Mouse (Mus musculus) cerebellum, postnatal 36 days (tissue): ENCODE data around the gene Prune1.

ENCODE experiments used
- DNase-seq, 2 experiments: peaks; one replicate each; pipeline ENCODE4 v3.0.0; 2021 to 2022; ENCODE audit warnings: mixed read lengths in 2 of 2

Prune1 gene

GRCm38 (mm10) chr3:95301204-95301796 is 19.4 kb upstream of the Prune1 start:
- no peak for DNase-seq

GRCm38 (mm10) chr3:95298018-95298417 is 16.1 kb upstream of the Prune1 start:
- DNase-seq, result no peak

- peak in 1 of 2 experiments; percentile 42 for DNase-seq
These were observed 14.2 kb upstream of the Prune1 start for GRCm38 (mm10) chr3:95296103-95296469.

- DNase-seq, result no peak
These were observed 13.6 kb upstream of the Prune1 start for GRCm38 (mm10) chr3:95295321-95296102.

- DNase-seq, result no peak
These were observed 12.8 kb upstream of the Prune1 start for GRCm38 (mm10) chr3:95294718-95295117.

GRCm38 (mm10) chr3:95294316-95294715 is 12.4 kb upstream of the Prune1 start:
- DNase-seq, result no peak

- DNase-seq, result no peak
These were observed 11.7 kb upstream of the Prune1 start for GRCm38 (mm10) chr3:95293537-95293936.

- no peak for DNase-seq
These were observed 11.0 kb upstream of the Prune1 start for GRCm38 (mm10) chr3:95292899-95293298.

DNA sequence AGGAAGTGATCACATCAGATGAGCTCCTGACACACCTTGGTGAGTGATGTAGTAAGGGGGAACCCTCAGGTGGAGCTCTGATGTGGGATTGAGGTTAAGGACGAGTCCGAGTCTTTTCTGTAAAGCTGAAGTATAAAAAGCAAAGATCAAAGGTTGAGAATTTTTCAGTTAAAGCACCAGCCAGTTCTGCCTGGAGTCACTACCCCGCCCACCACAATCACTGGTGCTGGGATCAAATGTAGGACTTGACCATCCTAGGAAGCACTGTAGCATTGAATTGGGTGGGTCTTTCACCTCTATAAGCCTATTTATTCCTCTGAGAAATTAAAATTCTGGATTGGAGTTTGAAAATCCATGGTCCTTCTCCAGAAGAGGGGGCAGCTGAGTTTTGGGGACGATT is 9.2 kb upstream of the Prune1 start:
- no peak for DNase-seq

- DNase-seq, result no peak
These were observed 8.3 kb upstream of the Prune1 start for GRCm38 (mm10) chr3:95290156-95290555.

- peak; percentile 82 for DNase-seq
These were observed 7.5 kb upstream of the Prune1 start for GRCm38 (mm10) chr3:95289419-95289818.

DNA sequence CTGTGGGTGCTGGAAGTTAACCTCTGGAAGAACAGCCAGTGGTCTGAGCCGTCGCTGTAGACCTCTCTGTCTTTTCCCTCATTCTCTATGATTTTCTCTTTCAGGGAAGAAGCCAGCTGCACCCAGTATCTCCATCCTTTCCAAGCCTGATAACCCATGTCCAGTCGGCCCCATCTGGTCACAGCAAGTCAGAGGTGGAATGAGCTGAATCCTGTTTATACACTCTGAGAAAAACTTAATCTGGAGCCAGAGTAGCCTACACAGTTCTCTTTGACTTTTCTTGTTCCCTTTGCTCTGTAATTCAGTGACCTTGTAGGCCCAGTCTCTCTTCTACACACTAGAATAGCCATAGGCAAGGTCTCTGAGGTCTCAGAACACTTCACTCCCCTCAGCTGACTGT is 5.7 kb upstream of the Prune1 start:
- DNase-seq, result no peak

DNA sequence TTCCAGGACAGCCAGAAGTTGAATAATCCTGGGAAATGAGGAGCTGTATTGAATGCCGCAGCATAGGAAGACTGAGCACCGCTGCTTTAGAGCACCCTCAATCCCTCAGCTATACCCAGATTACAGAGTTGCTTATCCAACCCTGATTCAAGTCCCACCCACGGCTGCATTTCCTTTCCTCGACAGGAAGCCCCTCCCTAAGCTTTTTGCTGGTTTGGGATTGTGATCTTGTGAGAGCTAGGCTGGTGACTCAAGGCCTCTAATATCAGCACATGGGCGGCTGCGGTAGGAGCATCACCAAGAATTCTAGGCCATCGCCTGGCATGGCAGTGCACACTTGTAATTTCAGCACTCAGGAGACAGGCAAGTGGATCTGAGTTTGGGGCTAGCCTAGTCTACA is 4.6 kb upstream of the Prune1 start:
- DNase-seq, result no peak

DNA sequence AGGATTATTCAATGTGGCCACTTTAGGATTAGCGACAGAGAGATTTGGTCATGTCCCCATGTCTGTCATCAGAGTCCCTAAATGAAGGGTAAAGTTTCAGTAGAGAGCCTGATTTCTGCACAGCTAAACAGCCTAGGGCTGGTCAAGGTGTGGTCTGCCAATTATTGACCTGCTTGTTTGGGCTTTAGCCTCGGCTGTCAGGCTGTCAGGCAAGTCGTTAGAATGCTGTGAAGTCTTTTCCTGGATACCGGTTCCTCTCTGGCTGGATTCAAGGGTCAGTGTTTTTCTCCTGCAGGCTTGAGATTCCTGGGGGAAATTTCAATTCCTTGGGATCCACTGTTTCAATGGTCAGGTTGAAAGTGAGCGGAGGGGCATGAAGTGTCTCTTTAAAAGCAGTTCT is 4.1 kb upstream of the Prune1 start:
- no peak for DNase-seq

GRCm38 (mm10) chr3:95285390-95285789 is 3.5 kb upstream of the Prune1 start:
- DNase-seq, result no peak

DNA sequence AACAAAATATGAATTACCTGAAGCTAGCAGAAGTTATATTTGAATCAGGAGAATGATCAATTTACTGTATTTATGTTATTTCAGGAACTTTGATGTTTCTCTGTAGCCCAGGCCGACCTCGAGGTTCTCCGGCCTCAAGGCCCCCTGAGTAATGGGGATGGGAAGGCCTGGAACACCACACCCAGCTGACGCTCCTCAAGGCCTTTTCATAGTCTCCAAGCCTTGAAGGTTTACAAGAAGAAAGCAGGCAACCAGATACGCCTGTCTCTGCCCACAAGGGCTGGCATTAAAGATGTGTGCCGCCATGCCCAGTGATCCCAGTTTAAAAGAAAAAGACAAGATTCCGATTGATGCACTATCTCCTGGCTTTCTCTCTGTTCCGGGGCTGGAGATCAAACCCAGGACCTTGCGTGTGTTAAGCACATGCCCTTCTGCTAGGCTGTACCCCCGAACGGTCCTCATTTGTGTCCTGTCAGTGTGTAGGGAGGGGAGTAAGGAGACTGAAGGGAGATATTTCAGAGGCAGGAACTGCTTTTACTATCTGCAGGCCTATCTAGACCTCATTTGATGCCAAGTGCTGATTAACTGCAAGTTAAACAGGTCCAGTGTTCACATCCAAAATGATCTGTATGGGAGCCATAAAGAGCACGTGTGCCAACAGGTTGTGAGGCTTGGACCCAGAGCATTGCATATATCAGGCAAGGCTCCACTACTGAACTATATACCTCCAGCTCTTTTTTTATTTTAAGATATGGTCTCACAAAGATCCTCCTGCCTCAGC is 2.8 kb upstream of the Prune1 start:
- DNase-seq, result no peak

DNA sequence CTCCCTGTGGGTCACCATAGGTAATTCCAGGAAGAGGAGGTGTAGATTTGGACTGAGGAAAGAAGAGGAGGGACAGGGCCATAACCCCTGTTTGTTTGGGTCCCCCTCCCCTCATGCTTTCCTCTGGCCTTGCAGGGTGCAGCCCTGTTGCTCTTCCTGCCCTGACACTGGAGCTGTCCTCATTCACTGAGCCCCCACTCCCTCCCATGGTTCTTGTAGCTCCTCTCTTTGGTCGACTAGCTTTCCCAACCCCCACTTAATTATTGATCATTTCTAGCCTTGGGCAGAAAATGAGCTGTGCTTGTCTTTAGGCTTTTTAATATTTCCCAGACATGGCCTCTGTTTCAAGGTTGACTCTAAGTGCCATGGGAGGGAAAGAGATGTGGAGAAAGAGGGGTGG is 2.2 kb upstream of the Prune1 start:
- DNase-seq, result no peak

GRCm38 (mm10) chr3:95283589-95283941 is 1.7 kb upstream of the Prune1 start:
- DNase-seq, result no peak

DNA sequence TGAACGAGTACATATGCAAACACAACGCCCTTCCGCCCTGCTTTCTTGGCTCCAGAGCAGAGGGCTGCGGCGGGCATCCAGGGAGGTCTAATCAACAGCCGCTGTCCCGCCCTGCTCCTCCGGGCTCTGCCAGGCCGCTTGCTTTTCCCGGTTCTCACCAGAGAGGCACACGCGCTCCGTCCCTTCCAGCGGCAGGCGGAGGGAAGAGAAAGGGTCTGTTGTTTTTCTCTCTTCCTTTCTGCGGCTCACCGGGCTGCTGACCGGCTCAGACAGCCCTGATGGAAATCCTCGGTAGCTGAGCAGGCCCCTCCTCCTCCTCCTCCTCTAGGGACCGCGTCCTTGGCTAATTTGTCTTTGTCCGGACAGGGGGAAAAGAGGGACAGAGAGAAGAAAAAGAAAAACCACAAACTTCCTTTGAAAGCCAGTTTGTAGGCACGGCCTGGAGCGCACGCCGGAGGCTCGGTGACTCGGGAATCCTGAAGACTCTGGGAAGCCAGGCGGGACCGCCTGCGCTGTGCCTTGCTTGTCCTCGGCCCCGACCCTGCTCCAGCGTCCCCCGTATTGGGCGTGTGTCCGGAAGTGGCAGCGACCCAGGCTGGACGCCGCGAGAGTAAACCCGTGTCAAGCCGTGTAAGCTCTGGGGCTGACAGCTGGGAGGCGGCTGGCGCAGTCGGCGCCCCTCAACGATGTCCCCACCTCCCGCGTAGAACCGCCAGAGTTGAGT is 1.2 kb upstream of the Prune1 start:
- DNase-seq, result peak; percentile 79 to 83

- DNase-seq, result peak in 1 of 2 experiments; percentile 53
These were observed 547 bp upstream of the Prune1 start for GRCm38 (mm10) chr3:95282381-95282864.

DNA sequence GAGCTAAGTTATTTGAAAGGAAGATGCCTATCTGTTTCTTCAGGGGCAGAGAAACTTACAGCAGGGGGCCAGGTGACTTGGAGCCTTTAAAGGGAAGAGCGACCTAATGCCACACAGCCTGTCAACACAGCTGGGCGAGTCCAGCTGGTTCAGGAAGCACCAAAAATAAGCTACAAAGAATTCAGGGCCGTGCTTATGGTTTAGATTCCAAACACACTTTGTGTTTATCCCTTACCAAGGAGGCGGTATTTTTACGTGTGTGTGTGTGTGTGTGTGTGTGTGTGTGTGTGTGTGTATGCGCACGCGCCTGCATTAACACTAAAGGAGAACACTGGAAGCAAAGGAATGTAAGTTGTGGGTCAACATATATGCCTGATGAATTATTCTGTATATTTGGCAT is 1.1 kb downstream of the Prune1 start:
- DNase-seq, result peak; percentile 33 to 44

GRCm38 (mm10) chr3:95277149-95277551 is 4.7 kb downstream of the Prune1 start:
- peak; percentile 31 to 39 for DNase-seq

DNA sequence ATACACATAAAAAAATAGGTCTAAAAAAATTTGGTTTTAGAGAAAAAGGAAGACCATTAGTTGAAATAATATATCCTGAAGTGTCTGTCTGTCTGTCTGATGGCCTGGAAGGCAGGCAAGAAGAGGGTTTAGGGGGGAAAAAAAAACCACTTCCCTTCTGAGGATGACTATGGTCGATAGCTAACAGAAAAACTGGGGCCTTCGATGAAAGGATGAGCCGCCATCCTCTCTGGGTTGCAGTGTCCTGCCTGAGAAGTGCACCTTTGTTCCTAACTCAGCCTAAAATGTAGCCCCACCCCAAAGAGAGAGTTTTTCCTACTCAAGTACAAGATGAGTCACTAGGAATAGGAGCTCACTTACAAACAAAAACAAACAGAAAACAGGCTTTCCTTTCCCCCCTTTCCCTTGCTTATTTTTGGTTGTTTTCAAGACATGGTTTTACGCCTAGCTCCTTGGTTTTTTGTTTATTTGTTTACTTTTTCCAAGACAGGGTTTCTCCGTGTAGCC is 5.4 kb downstream of the Prune1 start:
- no peak for DNase-seq
